Mouse (Mus musculus) gastrocnemius, postnatal 25 days (tissue): ENCODE measurements at regions not wholly inside any gene's neighbourhood (a gene's known extent, or its start where the extent isn't known, plus 50 kb on each side); places are given as distances from the start of the nearest gene placed in this dataset.
"Not testable (repeated sequence)": the region's sequence is repeated elsewhere in the genome, so short reads cannot be mapped to it uniquely, and the experiment has no call there.

Source experiments
- DNase-seq: peaks from one replicate; pipeline ENCODE4 v3.0.0; 2022

GRCm38 (mm10) chr5:42884251-42884650 lies 348.7 kb upstream of the Cpeb2 start:
- no peak for DNase-seq

- DNase-seq, result no peak
Measured at GRCm38 (mm10) chr5:42891890-42892289, 341.1 kb upstream of the Cpeb2 start.

- DNase-seq, result no peak
Measured at GRCm38 (mm10) chr5:42906136-42906535, 326.8 kb upstream of the Cpeb2 start.

DNA sequence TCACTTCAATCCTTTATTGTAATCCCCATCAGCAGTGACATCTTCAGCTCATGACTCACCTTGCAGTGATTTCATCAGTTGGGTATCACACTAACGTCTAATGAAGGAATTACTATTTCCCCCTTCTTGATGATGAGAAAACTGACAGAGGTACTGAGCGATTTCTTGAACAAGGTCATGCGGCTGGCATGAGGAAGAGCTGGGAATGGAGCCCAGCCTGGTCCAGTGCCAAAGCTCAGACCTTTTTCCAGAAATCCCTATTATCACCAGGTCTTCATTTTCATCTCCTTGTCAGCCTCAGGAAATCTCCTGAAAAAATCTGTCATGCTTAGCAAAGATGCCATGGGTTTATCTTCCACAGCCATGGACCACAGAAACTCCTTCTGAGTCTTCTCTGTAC lies 313.6 kb upstream of the Cpeb2 start:
- no peak for DNase-seq

GRCm38 (mm10) chr5:42932106-42932505 lies 300.9 kb upstream of the Cpeb2 start:
- DNase-seq, result no peak

DNA sequence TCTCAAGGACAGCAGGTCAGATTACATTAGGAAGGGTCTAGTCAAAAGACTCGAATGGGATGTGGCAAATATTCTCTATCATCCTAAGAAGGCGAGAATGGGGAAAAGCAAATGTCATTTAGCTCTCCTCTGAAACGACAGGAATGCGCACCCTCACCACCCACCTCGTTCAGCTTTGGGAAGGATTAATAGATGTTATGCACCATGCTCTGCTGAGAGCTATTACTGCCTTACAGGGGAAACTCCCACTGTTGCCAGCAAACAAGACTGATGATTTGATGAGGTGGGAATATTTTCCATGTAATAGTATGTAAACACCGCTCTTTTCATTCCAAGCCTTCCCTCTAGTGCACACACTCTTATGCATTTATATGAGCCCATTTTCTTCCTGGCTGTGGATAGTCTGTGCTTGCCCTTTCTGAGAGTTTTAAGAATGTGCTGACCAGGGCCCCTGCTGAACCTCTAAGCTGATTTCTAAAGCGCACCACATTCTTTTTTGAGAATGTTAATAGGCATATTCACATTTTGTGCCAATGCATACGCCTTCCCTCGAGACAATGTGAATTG lies 273.6 kb upstream of the Cpeb2 start:
- DNase-seq, result no peak

DNA sequence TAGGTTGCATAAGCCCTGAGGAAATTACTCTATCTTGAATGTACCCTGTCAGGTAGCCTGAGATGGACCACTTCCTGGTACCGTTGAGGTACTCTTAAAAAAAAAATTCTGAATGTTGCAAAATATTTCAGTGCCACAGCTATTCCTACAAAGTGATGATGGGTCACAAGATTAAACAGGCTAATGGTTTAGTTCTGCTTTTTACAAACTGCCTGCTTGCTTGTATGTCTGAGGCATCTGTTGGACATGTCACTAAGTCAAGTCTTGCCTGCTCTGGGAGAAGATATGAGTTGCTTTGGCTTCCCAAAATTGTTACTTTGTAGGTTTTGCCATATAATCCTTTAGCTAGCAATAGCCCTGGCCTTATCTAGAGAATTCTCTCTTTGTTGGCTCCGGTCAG lies 266.0 kb upstream of the Cpeb2 start:
- not testable (repeated sequence) for DNase-seq

DNA sequence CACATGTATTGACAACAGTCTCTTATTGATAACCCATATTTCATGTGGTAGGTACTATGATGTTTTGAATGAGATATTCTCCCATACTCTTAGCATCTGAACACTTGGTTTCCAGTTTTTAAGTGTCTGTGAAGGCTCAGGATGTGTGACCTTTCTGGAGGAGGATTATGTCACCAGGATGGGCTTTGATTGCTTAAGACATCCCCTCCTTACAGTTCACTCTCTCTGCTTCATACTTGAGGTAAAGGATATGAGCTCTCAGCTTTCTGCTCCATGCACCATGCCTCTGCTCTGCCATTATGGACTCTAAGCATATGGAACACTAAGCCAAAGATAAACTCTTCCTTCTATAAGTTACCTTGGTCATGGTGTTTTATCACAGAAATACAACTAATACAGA lies 263.8 kb upstream of the Cpeb2 start:
- DNase-seq, result no peak

GRCm38 (mm10) chr5:42969621-42970020 lies 263.3 kb upstream of the Cpeb2 start:
- DNase-seq, result no peak

GRCm38 (mm10) chr5:42977108-42977507 lies 255.9 kb upstream of the Cpeb2 start:
- DNase-seq, result no peak

DNA sequence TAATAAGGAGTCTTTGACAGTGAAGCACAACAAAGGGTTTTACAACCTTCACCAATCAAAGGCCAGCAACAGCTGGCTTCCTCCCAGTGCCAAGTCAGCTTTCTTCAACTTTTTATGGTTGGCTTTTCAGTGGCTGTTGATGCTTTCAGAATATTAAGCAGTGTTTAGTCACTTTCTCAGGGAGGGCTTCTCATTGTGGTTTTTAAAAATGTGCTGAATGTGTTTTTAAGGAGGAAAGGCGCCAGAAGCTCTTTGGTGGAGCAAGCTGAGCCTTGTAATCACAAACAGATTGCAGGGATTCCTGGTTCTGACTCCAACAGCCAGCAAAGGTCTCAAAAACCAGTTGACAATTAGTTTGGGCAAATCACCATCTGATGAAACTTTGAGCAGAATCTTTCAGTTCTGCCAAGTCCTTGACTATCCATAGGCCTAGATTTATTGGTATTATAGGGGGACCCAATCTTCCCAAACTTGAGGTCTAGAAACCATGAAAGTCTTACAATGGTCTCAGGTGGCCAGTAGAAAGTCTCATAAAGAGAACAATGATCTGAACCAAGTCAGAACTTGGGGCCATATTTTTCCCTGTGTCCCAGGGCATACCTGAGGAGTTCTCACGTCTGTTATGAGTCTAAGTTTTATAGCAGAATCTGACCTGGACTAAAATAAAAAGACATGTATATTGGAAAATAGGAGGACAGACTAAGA lies 251.9 kb upstream of the Cpeb2 start:
- no peak for DNase-seq

DNA sequence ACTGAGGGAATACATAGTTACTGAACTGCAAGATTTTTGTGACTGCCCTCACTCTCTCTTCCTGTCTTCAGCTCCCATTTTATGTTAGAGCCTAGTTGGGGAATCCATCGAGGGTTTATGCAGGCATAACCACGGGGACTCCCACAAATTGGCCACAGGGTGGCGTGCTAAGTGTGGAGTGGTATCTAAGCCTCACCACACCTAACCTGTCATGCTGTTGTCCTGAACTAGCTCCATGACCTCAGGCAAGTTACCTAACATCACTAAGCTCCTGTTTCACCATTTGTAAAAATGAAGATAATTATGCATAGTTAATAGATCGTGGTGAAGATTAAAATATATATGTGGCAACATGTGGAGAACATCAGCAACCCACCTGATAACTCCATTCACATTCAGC lies 246.8 kb upstream of the Cpeb2 start:
- DNase-seq, result no peak

- no peak for DNase-seq
Measured at GRCm38 (mm10) chr5:42987710-42988466, 245.1 kb upstream of the Cpeb2 start.

DNA sequence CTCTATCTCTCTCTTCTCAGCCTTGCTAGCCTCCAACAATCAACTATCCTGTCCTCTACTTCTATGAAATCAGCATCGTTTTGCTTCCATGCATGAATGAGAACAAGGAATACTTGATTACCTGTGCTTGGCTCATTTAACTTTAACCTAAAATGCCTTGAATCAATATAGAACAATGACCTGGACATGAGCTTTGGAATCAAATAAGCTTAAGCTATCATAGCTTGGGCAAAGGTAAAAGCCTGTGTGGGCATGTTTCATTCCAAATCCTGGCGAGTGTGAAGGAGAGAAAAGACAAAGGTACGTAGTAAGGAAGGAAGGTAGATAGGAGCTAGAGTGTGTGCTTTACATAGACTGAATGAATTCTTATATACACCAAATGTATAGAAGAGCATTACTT lies 243.7 kb upstream of the Cpeb2 start:
- DNase-seq, result no peak

DNA sequence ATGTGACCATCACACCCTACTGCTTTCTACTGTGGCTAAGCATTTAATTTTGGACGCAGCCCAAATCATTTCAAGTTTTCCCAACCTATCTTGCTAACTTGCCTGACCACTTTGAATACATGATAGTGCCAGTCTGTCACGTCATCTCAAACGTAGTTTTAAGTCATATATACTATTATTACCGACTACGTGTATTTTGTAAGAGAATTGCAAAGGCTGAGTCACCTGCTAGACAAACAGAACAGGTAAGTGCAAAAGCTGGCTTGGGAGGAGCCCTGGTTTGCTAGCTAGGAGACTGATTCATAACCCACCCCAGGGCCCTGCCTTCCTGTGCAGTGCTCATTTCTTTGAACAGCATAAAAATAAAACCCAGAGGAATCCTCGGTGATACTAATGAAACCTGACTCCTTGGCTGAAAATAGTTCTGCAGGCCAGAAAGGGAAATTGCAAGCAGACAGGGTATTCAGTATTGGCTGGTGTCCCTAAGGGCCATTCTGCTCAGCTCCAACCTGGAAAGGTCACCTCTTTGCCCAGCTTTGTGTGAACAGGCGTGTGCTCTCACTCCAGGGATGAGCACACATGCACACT lies 208.9 kb upstream of the Cpeb2 start:
- no peak for DNase-seq

- no peak for DNase-seq
Measured at GRCm38 (mm10) chr5:43031285-43031684, 201.7 kb upstream of the Cpeb2 start.

GRCm38 (mm10) chr5:43031916-43032315 lies 201.1 kb upstream of the Cpeb2 start:
- DNase-seq, result no peak

GRCm38 (mm10) chr5:43034421-43034820 lies 198.5 kb upstream of the Cpeb2 start:
- no peak for DNase-seq

DNA sequence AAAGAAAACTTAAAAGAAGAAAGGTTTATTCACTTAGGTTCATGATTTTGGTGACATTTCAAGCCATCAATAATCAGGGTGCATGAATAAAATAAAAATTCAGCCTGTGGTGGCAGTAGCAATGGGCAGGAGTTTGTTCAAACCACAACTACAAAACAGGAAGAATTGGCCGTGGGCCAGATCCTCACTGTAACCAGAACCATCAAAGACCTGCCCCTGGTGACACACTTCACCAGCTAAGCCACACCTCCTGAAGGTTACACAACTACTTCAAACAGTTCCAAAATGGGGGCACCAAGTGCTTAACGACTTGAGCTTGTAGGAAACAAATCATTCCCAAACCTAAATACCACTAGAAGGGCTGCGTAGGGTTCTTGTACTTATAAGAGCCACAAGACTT lies 195.4 kb upstream of the Cpeb2 start:
- no peak for DNase-seq

GRCm38 (mm10) chr5:43039525-43039924 lies 193.4 kb upstream of the Cpeb2 start:
- DNase-seq, result no peak

- no peak for DNase-seq
Measured at GRCm38 (mm10) chr5:43042585-43042984, 190.4 kb upstream of the Cpeb2 start.

- DNase-seq, result no peak
Measured at GRCm38 (mm10) chr5:43045860-43046259, 187.1 kb upstream of the Cpeb2 start.

DNA sequence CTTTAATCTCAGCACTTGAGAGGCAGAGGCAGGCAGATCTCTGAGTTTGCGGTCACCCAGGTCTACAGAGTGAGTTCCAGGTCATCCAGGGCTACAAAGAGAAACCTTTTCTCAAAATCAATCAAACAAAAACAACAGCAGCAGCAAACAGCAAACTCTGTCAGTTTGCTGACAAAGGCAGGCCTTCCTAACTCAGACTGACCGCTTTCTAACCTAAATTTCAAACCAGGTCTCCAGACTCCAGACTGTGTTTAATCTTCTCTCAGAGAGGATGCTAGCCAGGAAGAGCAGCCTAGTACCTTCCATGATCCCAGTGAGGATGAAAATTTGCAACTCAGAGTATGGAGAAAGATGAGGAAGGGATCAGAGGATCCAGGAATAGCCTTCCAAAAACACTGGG lies 185.7 kb upstream of the Cpeb2 start:
- DNase-seq, result no peak
